Mouse (Mus musculus): ENCODE data around the gene Wnt3a. TPM values are rescaled to one million over a fixed set of nuclear protein-coding genes. Genes with fewer than 3 reads are reported as not detected.

Wnt3a gene
- polyA plus RNA-seq, 1 experiment from 2014 or later: not detected

- H3K27me3 ChIP-seq (ENCODE audit: control insufficient read depth, insufficient read depth, low read length): peaks cover 5% of the 10 kb centered on the region; the same call in 1 of the 2 replicates
Observed at GRCm38 (mm10) chr11:59330560-59330959, 40.0 kb upstream of the Wnt3a start.

GRCm38 (mm10) chr11:59329616-59330015 is 39.1 kb upstream of the Wnt3a start:
- Histone ChIP-seq H3K27me3 (ENCODE audit: control insufficient read depth, insufficient read depth, low read length) (peaks cover 5% of the 10 kb centered on the region; the same call in 1 of the 2 replicates), H3K9me3 (replicated peaks; ENCODE audit: control insufficient read depth, low read length) (no peaks in the 10 kb centered on the region), H3K9ac (ENCODE audit: low read depth, low read length) (no peak overlapping the region), H3K27ac (ENCODE audit: low read depth, low read length) (no peak overlapping the region), H3K4me1 (ENCODE audit: control insufficient read depth, insufficient read depth, low read length) (no peaks in the 10 kb centered on the region), H3K4me2 (no peak overlapping the region), H3K4me3 (ENCODE audit: low read depth, low read length) (no peak overlapping the region), H3K36me3 (ENCODE audit: control insufficient read depth, insufficient read depth, low read length) (no peaks in the 10 kb centered on the region)
- 35% methylated on average over 6 of the region's 6 CpGs for WGBS (ENCODE audit: insufficient replicate concordance)
- ATAC-seq (replicated peaks; ENCODE audit: insufficient number of reproducible peaks, low FRiP score, low TSS enrichment): no peak

More at GRCm38 (mm10) chr11:59330560-59330959, 40.0 kb upstream of the Wnt3a start:
- H3K36me3 ChIP-seq (ENCODE audit: control insufficient read depth, insufficient read depth, low read length): no peaks in the 10 kb centered on the region
- no peak overlapping the region for H3K4me3 ChIP-seq (ENCODE audit: low read depth, low read length)
- H3K27ac ChIP-seq (ENCODE audit: low read depth, low read length): no peak overlapping the region
- H3K9ac ChIP-seq (ENCODE audit: low read depth, low read length): no peak overlapping the region
- 37% methylated on average over 5 of the region's 5 CpGs for WGBS (ENCODE audit: insufficient replicate concordance)
- no peaks in the 10 kb centered on the region for H3K9me3 ChIP-seq (replicated peaks; ENCODE audit: control insufficient read depth, low read length)
- no peaks in the 10 kb centered on the region for H3K4me1 ChIP-seq (ENCODE audit: control insufficient read depth, insufficient read depth, low read length)
- ATAC-seq (replicated peaks; ENCODE audit: insufficient number of reproducible peaks, low FRiP score, low TSS enrichment): peak; percentile 28; the same call in 1 of the 2 replicates
- H3K4me2 ChIP-seq: no peak overlapping the region

- Histone ChIP-seq H3K4me3 (ENCODE audit: low read depth, low read length) (no peak overlapping the region), H3K4me1 (ENCODE audit: control insufficient read depth, insufficient read depth, low read length) (no peaks in the 10 kb centered on the region), H3K27me3 (ENCODE audit: control insufficient read depth, insufficient read depth, low read length) (no peaks in the 10 kb centered on the region; the same call in 1 of the 2 replicates), H3K36me3 (ENCODE audit: control insufficient read depth, insufficient read depth, low read length) (no peaks in the 10 kb centered on the region), H3K4me2 (no peak overlapping the region), H3K9me3 (replicated peaks; ENCODE audit: control insufficient read depth, low read length) (no peaks in the 10 kb centered on the region), H3K9ac (ENCODE audit: low read depth, low read length) (no peak overlapping the region), H3K27ac (ENCODE audit: low read depth, low read length) (no peak overlapping the region)
- WGBS (ENCODE audit: insufficient replicate concordance): 79% methylated on average over 18 of the region's 18 CpGs
- ATAC-seq (replicated peaks; ENCODE audit: insufficient number of reproducible peaks, low FRiP score, low TSS enrichment): no peak
Observed at GRCm38 (mm10) chr11:59327625-59328024, 37.1 kb upstream of the Wnt3a start.

- no peak overlapping the region for H3K4me3 ChIP-seq (ENCODE audit: low read depth, low read length)
- no peak for ATAC-seq (replicated peaks; ENCODE audit: insufficient number of reproducible peaks, low FRiP score, low TSS enrichment)
- 67% methylated on average over 5 of the region's 5 CpGs for WGBS (ENCODE audit: insufficient replicate concordance)
- no peaks in the 10 kb centered on the region for H3K9me3 ChIP-seq (replicated peaks; ENCODE audit: control insufficient read depth, low read length)
- no peak overlapping the region for H3K9ac ChIP-seq (ENCODE audit: low read depth, low read length)
- no peaks in the 10 kb centered on the region; the same call in 1 of the 2 replicates for H3K27me3 ChIP-seq (ENCODE audit: control insufficient read depth, insufficient read depth, low read length)
- H3K36me3 ChIP-seq (ENCODE audit: control insufficient read depth, insufficient read depth, low read length): no peaks in the 10 kb centered on the region
- H3K4me1 ChIP-seq (ENCODE audit: control insufficient read depth, insufficient read depth, low read length): no peaks in the 10 kb centered on the region
- no peak overlapping the region for H3K4me2 ChIP-seq
- H3K27ac ChIP-seq (ENCODE audit: low read depth, low read length): no peak overlapping the region
Observed at GRCm38 (mm10) chr11:59324777-59325176, 34.2 kb upstream of the Wnt3a start.

GRCm38 (mm10) chr11:59322988-59323387 is 32.4 kb upstream of the Wnt3a start:
- WGBS (ENCODE audit: insufficient replicate concordance): 83% methylated on average over 3 of the region's 3 CpGs
- no peaks in the 10 kb centered on the region for H3K4me1 ChIP-seq (ENCODE audit: control insufficient read depth, insufficient read depth, low read length)

GRCm38 (mm10) chr11:59316517-59316916 is 26.0 kb upstream of the Wnt3a start:
- Histone ChIP-seq H3K9me3 (replicated peaks; ENCODE audit: control insufficient read depth, low read length) (no peaks in the 10 kb centered on the region), H3K9ac (ENCODE audit: low read depth, low read length) (no peak overlapping the region), H3K27me3 (ENCODE audit: control insufficient read depth, insufficient read depth, low read length) (peaks cover 23% of the 10 kb centered on the region), H3K4me2 (no peak overlapping the region), H3K27ac (ENCODE audit: low read depth, low read length) (no peak overlapping the region), H3K36me3 (ENCODE audit: control insufficient read depth, insufficient read depth, low read length) (no peaks in the 10 kb centered on the region), H3K4me1 (ENCODE audit: control insufficient read depth, insufficient read depth, low read length) (peaks cover 5% of the 10 kb centered on the region), H3K4me3 (ENCODE audit: low read depth, low read length) (no peak overlapping the region)
- 66% methylated on average over 6 of the region's 6 CpGs for WGBS (ENCODE audit: insufficient replicate concordance)
- ATAC-seq (replicated peaks; ENCODE audit: insufficient number of reproducible peaks, low FRiP score, low TSS enrichment): no peak

More at GRCm38 (mm10) chr11:59322988-59323387, 32.4 kb upstream of the Wnt3a start:
- ATAC-seq (replicated peaks; ENCODE audit: insufficient number of reproducible peaks, low FRiP score, low TSS enrichment): no peak
- H3K27me3 ChIP-seq (ENCODE audit: control insufficient read depth, insufficient read depth, low read length): no peaks in the 10 kb centered on the region
- H3K27ac ChIP-seq (ENCODE audit: low read depth, low read length): no peak overlapping the region
- no peaks in the 10 kb centered on the region for H3K9me3 ChIP-seq (replicated peaks; ENCODE audit: control insufficient read depth, low read length)
- H3K9ac ChIP-seq (ENCODE audit: low read depth, low read length): no peak overlapping the region
- H3K36me3 ChIP-seq (ENCODE audit: control insufficient read depth, insufficient read depth, low read length): no peaks in the 10 kb centered on the region
- no peak overlapping the region for H3K4me3 ChIP-seq (ENCODE audit: low read depth, low read length)
- no peak overlapping the region for H3K4me2 ChIP-seq

- Histone ChIP-seq H3K4me3 (ENCODE audit: low read depth, low read length) (no peak overlapping the region), H3K27ac (ENCODE audit: low read depth, low read length) (no peak overlapping the region), H3K4me1 (ENCODE audit: control insufficient read depth, insufficient read depth, low read length) (peaks cover 12% of the 10 kb centered on the region), H3K9me3 (replicated peaks; ENCODE audit: control insufficient read depth, low read length) (no peaks in the 10 kb centered on the region), H3K36me3 (ENCODE audit: control insufficient read depth, insufficient read depth, low read length) (no peaks in the 10 kb centered on the region), H3K9ac (ENCODE audit: low read depth, low read length) (no peak overlapping the region), H3K27me3 (ENCODE audit: control insufficient read depth, insufficient read depth, low read length) (peaks cover 29% of the 10 kb centered on the region), H3K4me2 (no peak overlapping the region)
- 60% methylated on average over 11 of the region's 11 CpGs for WGBS (ENCODE audit: insufficient replicate concordance)
- no peak for ATAC-seq (replicated peaks; ENCODE audit: insufficient number of reproducible peaks, low FRiP score, low TSS enrichment)
Observed at GRCm38 (mm10) chr11:59313944-59314343, 23.4 kb upstream of the Wnt3a start.

- peaks cover 36% of the 10 kb centered on the region for H3K27me3 ChIP-seq (ENCODE audit: control insufficient read depth, insufficient read depth, low read length)
Observed at GRCm38 (mm10) chr11:59313029-59313811, 22.7 kb upstream of the Wnt3a start.

GRCm38 (mm10) chr11:59312501-59312900 is 21.9 kb upstream of the Wnt3a start:
- peaks cover 18% of the 10 kb centered on the region for H3K4me1 ChIP-seq (ENCODE audit: control insufficient read depth, insufficient read depth, low read length)
- ATAC-seq (replicated peaks; ENCODE audit: insufficient number of reproducible peaks, low FRiP score, low TSS enrichment): no peak

More at GRCm38 (mm10) chr11:59313029-59313811, 22.7 kb upstream of the Wnt3a start:
- ATAC-seq (replicated peaks; ENCODE audit: insufficient number of reproducible peaks, low FRiP score, low TSS enrichment): no peak
- Histone ChIP-seq H3K9ac (ENCODE audit: low read depth, low read length) (no peak overlapping the region), H3K4me3 (ENCODE audit: low read depth, low read length) (no peak overlapping the region), H3K9me3 (replicated peaks; ENCODE audit: control insufficient read depth, low read length) (no peaks in the 10 kb centered on the region), H3K4me2 (no peak overlapping the region), H3K27ac (ENCODE audit: low read depth, low read length) (no peak overlapping the region), H3K4me1 (ENCODE audit: control insufficient read depth, insufficient read depth, low read length) (peaks cover 16% of the 10 kb centered on the region), H3K36me3 (ENCODE audit: control insufficient read depth, insufficient read depth, low read length) (no peaks in the 10 kb centered on the region)
- WGBS (ENCODE audit: insufficient replicate concordance): 58% methylated on average over 17 of the region's 17 CpGs

More at GRCm38 (mm10) chr11:59312501-59312900, 21.9 kb upstream of the Wnt3a start:
- Histone ChIP-seq H3K27ac (ENCODE audit: low read depth, low read length) (no peak overlapping the region), H3K36me3 (ENCODE audit: control insufficient read depth, insufficient read depth, low read length) (no peaks in the 10 kb centered on the region), H3K9ac (ENCODE audit: low read depth, low read length) (no peak overlapping the region), H3K27me3 (ENCODE audit: control insufficient read depth, insufficient read depth, low read length) (peaks cover 43% of the 10 kb centered on the region), H3K9me3 (replicated peaks; ENCODE audit: control insufficient read depth, low read length) (no peaks in the 10 kb centered on the region), H3K4me2 (no peak overlapping the region), H3K4me3 (ENCODE audit: low read depth, low read length) (no peak overlapping the region)
- 37% methylated on average over 8 of the region's 8 CpGs for WGBS (ENCODE audit: insufficient replicate concordance)

Measured in heart, embryonic 11.5 days (tissue).